Mouse (Mus musculus) forebrain, embryonic 10.5 days (tissue): ENCODE results near the gene Tap1. TPM values are rescaled to one million over a fixed set of nuclear protein-coding genes. Genes with fewer than 3 reads are reported as not detected.
"Not testable (repeated sequence)": the region's sequence is repeated elsewhere in the genome, so short reads cannot be mapped to it uniquely, and the experiment has no call there.

ENCODE experiments used
- DNase-seq: peaks from one replicate; pipeline ENCODE4 v3.0.0-alpha.2; 2017; ENCODE audit warnings: low spot score; ENCODE audit errors: extremely low spot score
- H3K27ac ChIP-seq: fragments of 300-500 bp; sonication (generic); 2 replicates; pipeline ENCODE4 v1.5.1; 2016; ENCODE audit warnings: mild to moderate bottlenecking
- H3K27me3 ChIP-seq: fragments of 300-500 bp; sonication (generic); 2 replicates; pipeline ENCODE4 v1.6.1; 2016; ENCODE audit warnings: mild to moderate bottlenecking; ENCODE audit not compliant: poor library complexity, severe bottlenecking
- H3K36me3 ChIP-seq: fragments of 300-500 bp; sonication (generic); replicated peaks from 2 replicates; pipeline ENCODE4 v1.6.1; 2016; ENCODE audit warnings: mild to moderate bottlenecking, moderate library complexity
- H3K4me1 ChIP-seq: fragments of 300-500 bp; sonication (generic); 2 replicates; pipeline ENCODE4 v1.6.1; 2016
- H3K4me3 ChIP-seq: fragments of 300-500 bp; sonication (generic); 2 replicates; pipeline ENCODE4 v1.5.1; 2016; ENCODE audit warnings: mild to moderate bottlenecking, moderate library complexity
- H3K9me3 ChIP-seq: fragments of 300-500 bp; sonication (generic); 2 replicates; pipeline ENCODE4 v1.6.1; 2016; ENCODE audit warnings: mild to moderate bottlenecking, moderate library complexity
- WGBS: fragments of 180-500 bp; shearing (Covaris S2); methylation state at CpG from one replicate; pipeline ENCODE4 v1.1.7; 2016; 5-methylcytosine and 5-hydroxymethylcytosine counted together
- polyA plus RNA-seq: library from polyadenylated mRNA; unstranded; fragments of >200 nt; fragmentation: Nextera tagmentation; extraction: Ambion mirVana; gene quantifications from 2 replicates; pipeline ENCODE4 v1.2.1, GENCODE M21; 2016

The Tap1 gene
- polyA plus RNA-seq = 1.4 and 1.7 TPM in 2 replicates

DNA sequence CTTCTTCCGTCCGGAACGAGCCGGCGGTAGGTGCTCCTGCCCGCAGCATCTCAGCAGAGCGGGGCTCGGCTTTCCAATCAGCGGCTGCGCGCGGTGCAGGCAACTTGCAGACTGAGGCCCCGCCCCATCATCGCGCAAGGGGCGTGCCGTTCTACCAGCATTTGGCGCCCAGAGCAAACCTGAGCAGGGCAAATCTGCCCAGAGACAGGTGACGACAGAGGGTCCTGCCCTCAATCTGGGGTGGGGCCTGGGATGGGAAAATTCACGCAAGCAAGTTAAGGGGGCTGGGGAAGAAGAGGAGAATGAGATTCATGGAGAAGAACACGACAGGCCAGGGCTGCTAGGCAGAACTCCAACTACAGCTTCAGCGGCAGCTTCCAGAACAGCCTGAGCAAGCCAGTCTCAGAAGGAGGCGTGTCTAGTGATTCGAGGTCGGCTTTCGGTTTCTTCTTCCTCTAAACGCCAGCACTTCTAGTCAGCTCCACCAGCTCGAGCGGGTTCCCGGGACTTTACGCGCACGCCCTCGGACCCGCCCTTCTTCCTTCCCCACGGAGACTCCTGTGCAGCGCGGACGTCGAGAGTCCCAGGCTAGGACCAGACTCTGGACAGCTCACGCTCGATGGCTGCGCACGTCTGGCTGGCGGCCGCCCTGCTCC lies at the start of gene Tap1, which contains the start of gene Psmb9:
Tap1 (plus strand) TSS at position 293 of the 656 bp plus-strand sequence.
Psmb9 (minus strand) TSS at position 504 of the 656 bp plus-strand sequence.
- under 1% methylated on average over 46 of the region's 46 CpGs for WGBS
- Histone ChIP-seq H3K4me1 (peaks cover 19% of the 10 kb centered on the region), H3K4me3 (peak within 1 kb of the TSS; percentile 56), H3K9me3 (no peaks in the 10 kb centered on the region), H3K27ac (peak within 1 kb of the TSS; percentile 54), H3K36me3 (no peaks in the 10 kb centered on the region), H3K27me3 (peaks cover 95% of the 10 kb centered on the region)
- DNase-seq = peak; percentile 93

DNA sequence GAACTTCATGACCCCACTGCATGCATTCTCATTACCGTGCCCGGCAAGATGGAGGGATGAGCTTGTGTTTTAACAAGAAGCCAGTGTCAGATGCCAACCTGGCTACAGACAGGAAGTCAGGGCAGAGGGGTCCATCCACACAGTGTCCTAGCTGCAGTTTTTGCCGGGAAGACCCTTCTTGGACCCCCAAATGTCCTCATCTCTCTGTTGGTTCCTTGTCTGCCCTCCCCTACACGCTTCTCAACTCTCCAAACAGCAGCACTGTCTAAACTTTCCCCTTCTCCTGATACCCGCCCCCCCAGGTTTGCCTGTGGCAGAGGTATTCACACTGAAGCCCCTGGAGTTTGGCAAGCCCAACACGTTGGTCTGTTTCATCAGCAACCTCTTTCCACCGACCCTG lies 49.8 kb upstream of the Tap1 start:
- no peak overlapping the region for H3K4me3 ChIP-seq
- no peak for DNase-seq
- no peaks in the 10 kb centered on the region for H3K36me3 ChIP-seq
- no peak overlapping the region for H3K27ac ChIP-seq
- whole genome bisulfite sequencing = 79% methylated on average over 7 of the region's 7 CpGs
- H3K27me3 ChIP-seq = peaks cover 64% of the 10 kb centered on the region
- H3K9me3 ChIP-seq = no peaks in the 10 kb centered on the region
- H3K4me1 ChIP-seq = peaks cover 20% of the 10 kb centered on the region

DNA sequence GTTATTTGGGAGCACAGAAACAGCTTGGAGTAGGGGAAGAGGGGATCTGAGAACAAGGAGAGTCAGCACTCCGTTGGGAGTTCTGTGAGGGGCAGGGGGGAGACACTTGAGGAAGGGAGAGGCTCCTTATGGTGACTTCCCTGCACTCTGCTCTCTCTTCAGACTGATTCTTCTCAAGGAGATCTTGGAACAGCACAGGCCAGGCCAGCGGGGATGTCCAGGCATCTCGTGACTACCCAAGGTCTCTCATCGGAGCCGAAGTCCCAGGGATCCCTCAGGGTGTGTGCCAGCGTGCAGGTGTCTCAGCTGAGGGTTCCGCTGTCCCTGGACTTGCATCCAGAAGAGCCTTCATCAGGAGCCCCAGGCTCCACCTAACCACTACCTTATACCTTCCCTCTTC lies 48.7 kb upstream of the Tap1 start:
- no peak for DNase-seq
- peak overlapping the region; percentile 50; the same call in 1 of the 2 replicates for H3K4me3 ChIP-seq
- H3K27me3 ChIP-seq = peaks cover 66% of the 10 kb centered on the region
- peaks cover 28% of the 10 kb centered on the region for H3K4me1 ChIP-seq
- H3K36me3 ChIP-seq = no peaks in the 10 kb centered on the region
- no peaks in the 10 kb centered on the region for H3K9me3 ChIP-seq
- 78% methylated on average over 7 of the region's 7 CpGs for WGBS
- no peak overlapping the region for H3K27ac ChIP-seq

DNA sequence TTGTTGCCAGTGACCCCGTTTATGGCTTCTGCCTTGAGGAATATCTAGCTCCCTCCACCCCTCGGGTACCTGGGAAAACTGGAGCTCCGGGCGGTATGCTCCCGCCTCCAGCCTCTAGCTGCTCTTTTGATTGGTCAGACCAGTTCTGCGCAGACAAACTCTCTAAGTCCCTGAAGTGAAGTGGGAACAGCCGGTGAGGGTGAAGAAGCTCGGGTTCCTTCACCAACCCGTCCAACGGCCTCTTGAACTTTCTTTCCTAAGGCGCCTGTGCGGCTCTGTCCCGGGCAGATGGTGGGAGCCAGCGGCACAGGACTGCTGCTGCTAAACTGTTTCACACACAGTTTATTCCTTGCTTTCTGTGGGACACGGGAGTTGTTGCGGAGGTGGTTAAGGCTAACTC lies 47.9 kb upstream of the Tap1 start:
- no peak overlapping the region for H3K27ac ChIP-seq
- under 1% methylated on average over 16 of the region's 16 CpGs for WGBS
- peaks cover 66% of the 10 kb centered on the region for H3K27me3 ChIP-seq
- H3K9me3 ChIP-seq = no peaks in the 10 kb centered on the region
- H3K4me3 ChIP-seq = peak overlapping the region; percentile 50
- no peaks in the 10 kb centered on the region for H3K36me3 ChIP-seq
- peaks cover 28% of the 10 kb centered on the region for H3K4me1 ChIP-seq
- DNase-seq = no peak

DNA sequence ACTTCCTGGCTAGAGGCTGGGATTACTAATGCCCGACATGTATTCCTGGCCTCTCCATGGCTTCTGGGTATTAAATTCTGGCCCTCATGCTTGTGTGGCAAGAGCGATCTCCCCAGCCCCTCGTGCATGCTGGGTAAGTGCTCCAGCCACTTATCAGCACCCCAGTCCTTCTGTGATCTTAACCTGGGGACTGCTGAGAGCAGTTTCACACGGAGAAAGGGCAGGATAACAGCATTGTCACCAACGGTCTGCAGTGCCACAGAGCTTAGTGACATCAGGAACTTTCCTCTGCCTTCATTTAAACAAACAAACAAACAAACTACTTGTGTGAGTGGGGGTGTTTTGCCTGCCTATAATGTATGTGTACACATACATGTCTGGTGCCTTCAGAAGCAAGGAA lies 47.1 kb upstream of the Tap1 start:
- Histone ChIP-seq H3K36me3 (no peaks in the 10 kb centered on the region), H3K27me3 (peaks cover 66% of the 10 kb centered on the region), H3K4me3 (peak overlapping the region; percentile 50), H3K27ac (no peak overlapping the region), H3K9me3 (no peaks in the 10 kb centered on the region), H3K4me1 (peaks cover 28% of the 10 kb centered on the region)
- 19% methylated on average over 5 of the region's 5 CpGs for WGBS
- no peak for DNase-seq

DNA sequence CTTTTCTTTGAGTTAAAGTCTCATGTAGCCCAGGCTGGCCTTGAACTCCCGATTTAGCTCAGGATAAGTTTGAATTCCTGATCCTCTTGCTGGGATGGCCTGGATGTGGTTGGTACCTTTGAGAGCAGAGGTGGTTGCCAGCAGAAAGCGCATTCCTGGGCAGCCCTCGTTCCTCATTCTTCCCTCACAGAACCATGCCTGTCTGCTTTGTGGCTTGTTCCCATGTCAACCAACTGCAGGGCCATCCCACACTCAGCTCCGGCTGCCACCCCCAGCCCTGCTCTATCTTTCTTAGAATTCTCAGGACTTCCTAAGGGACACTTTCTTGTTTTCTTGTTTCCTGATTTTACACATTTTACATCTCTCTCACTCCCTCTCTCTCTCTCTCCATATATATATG lies 45.9 kb upstream of the Tap1 start:
- 58% methylated on average over 4 of the region's 4 CpGs for WGBS
- no peaks in the 10 kb centered on the region for H3K36me3 ChIP-seq
- H3K27ac ChIP-seq = no peak overlapping the region
- H3K27me3 ChIP-seq = peaks cover 59% of the 10 kb centered on the region
- DNase-seq = no peak
- H3K4me1 ChIP-seq = peaks cover 23% of the 10 kb centered on the region
- H3K4me3 ChIP-seq = no peak overlapping the region
- H3K9me3 ChIP-seq = no peaks in the 10 kb centered on the region

DNA sequence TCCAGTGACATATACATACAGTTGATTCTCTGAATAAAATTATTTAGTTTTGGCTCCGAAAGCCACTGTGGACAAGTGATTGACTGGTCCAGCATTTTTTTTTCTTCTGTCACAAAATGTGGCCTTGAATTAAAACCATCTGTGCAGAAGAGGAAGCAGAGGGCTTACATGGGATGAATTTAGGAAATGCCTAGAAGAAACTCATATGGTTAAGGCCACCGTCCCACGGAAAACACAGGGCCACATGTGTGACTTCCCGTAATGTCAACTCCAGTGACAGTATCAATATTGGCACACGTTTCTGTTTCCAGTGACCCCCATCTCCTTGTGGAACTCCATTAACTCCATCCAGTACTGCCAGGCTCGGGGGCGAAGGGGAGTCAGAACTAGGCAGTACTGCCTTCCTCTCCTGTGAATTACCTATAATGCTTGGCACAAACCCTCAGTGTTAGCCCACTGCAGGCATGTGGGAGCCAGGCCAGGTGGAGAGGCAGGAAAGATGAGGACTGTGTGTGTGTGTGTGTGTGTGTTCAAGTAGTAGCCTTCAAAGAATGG lies 44.8 kb upstream of the Tap1 start:
- no peak for DNase-seq

DNA sequence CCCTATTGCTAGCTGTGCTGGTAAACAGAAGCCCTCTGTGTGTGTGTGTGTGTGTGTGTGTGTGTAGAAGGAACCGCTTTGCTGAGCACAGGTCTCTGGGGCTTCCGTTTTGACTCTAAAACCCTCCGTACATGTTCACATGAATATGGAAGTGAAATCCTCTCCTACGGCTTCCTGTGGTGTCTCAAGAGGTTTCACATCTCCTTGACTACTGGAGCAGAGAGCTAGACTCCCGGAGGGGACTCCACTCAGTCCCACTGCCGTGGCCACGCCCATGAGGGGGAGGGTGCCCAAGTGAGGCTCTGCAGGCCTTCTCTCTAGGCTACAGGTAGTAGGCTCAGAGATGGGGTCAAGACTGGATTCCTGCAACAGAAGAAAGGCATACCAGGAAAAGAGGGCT lies 44.3 kb upstream of the Tap1 start, which contains the start of gene H2-DMb2:
H2-DMb2 (plus strand) TSS at position 275 of the 400 bp plus-strand sequence.
- WGBS = 45% methylated on average over 7 of the region's 7 CpGs
- Histone ChIP-seq H3K4me3 (no peak within 1 kb of the TSS), H3K36me3 (no peaks in the 10 kb centered on the region), H3K9me3 (no peaks in the 10 kb centered on the region), H3K27ac (no peak within 1 kb of the TSS), H3K27me3 (peaks cover 47% of the 10 kb centered on the region), H3K4me1 (peaks cover 23% of the 10 kb centered on the region)
- no peak for DNase-seq

More for the DNA sequence above, 44.8 kb upstream of the Tap1 start:
- no peak overlapping the region for H3K27ac ChIP-seq
- no peak overlapping the region for H3K4me3 ChIP-seq
- H3K4me1 ChIP-seq = peaks cover 23% of the 10 kb centered on the region
- H3K27me3 ChIP-seq = peaks cover 49% of the 10 kb centered on the region
- 80% methylated on average over 7 of the region's 7 CpGs for WGBS
- no peaks in the 10 kb centered on the region for H3K9me3 ChIP-seq
- no peaks in the 10 kb centered on the region for H3K36me3 ChIP-seq

DNA sequence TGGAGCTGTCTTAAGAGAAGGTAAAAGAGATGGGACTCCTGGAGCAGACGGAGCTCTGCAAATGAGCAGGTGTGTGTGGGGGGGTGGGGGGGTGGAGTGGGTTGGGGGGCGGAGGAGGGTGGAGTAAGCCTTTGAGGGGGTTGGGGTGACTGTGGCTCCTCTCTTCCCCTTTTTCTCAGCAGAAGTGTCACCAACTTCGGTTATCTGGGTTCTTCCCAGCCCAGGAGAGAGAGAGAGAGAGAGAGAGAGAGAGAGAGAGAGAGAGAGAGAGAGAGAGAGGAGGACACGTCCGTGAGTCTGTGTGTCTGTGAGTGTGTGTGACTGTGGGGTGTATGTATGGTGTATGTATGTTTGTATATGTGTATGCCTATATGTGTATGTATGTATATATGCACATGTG lies 43.9 kb upstream of the Tap1 start:
- Histone ChIP-seq H3K9me3 (no peaks in the 10 kb centered on the region), H3K36me3 (no peaks in the 10 kb centered on the region), H3K27me3 (peaks cover 42% of the 10 kb centered on the region), H3K4me1 (peaks cover 23% of the 10 kb centered on the region), H3K4me3 (no peak overlapping the region), H3K27ac (no peak overlapping the region)
- DNase-seq = no peak
- 73% methylated on average over 5 of the region's 5 CpGs for WGBS

DNA sequence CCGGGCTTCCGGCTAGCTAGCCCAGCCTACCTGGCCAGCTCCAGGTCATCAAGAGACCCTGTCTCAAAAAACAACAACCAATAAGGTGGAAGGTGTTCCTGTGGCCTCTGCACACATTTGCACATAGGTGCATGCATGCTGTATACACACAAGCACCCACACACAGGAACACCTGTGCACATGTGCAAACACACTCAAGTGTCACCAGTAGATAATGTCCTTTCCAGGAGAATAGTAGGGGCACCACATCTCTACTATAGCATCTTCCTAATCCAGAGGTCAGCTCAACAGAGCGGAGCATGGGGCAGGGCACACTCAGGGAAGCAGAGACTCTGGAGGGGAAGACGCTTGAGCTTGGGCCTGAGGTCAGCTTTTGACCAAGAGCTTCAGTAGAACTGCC lies 43.1 kb upstream of the Tap1 start:
- peaks cover 35% of the 10 kb centered on the region for H3K27me3 ChIP-seq
- 92% methylated on average over 4 of the region's 4 CpGs for WGBS
- DNase-seq = not testable (repeated sequence)

DNA sequence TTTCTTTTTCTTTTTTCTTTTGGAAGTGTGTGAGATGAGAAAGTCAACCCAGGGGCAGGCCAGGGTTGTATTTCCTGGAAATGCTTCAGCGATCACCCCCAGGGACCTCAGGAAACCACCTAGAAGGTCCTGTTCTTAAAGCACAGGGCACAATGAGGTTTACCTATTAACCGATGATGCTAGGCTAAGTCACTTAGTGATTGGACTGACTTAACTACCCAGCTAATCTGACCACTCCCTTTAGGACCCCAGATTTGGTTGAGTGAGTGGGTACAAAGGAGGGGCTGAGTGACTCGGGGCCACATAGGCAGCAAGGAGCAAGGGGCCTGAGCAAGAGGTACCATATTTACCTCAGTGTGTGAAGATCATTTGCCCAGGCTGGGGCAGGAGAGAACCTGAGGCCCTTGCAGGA lies 42.4 kb upstream of the Tap1 start:
- Histone ChIP-seq H3K4me1 (peaks cover 12% of the 10 kb centered on the region), H3K27me3 (peaks cover 27% of the 10 kb centered on the region), H3K4me3 (no peak overlapping the region), H3K36me3 (no peaks in the 10 kb centered on the region), H3K9me3 (no peaks in the 10 kb centered on the region), H3K27ac (no peak overlapping the region)
- DNase-seq = no peak
- 79% methylated on average over 3 of the region's 3 CpGs for WGBS

More for the DNA sequence above, 43.1 kb upstream of the Tap1 start:
- not testable (repeated sequence) for H3K36me3 ChIP-seq, H3K27ac ChIP-seq, H3K4me3 ChIP-seq, H3K9me3 ChIP-seq
- peaks cover 19% of the 10 kb centered on the region for H3K4me1 ChIP-seq

DNA sequence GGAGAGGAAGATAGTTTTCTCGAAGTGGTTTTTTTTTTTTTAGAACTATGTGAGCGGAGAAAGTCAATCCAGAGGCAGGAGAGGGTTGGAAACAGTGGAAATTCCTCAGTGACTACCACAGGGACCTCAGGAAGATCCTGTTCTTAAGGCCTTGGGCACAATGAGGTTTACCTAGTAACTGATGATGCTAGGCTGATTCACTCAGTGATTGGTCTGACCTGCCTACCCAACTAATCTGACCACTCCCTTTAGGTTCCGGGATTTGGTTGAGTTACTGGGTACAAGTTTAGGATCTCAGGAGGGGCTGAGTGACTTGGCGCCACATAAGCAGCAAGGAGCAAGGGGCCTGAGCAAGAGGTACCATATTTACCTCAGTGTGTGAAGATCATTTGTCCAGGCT lies 34.4 kb upstream of the Tap1 start, which contains the start of gene H2-DMb1:
H2-DMb1 (plus strand) TSS at position 150 of the 400 bp plus-strand sequence.
- Histone ChIP-seq H3K36me3 (no peaks in the 10 kb centered on the region), H3K27me3 (0 out of 2 replicates have a peak, but pooled peaks cover under 1% of the 10 kb centered on the region), H3K9me3 (no peaks in the 10 kb centered on the region), H3K27ac (no peak within 1 kb of the TSS), H3K4me1 (no peaks in the 10 kb centered on the region), H3K4me3 (no peak within 1 kb of the TSS)
- 63% methylated on average over 4 of the region's 4 CpGs for WGBS
- DNase-seq = no peak

DNA sequence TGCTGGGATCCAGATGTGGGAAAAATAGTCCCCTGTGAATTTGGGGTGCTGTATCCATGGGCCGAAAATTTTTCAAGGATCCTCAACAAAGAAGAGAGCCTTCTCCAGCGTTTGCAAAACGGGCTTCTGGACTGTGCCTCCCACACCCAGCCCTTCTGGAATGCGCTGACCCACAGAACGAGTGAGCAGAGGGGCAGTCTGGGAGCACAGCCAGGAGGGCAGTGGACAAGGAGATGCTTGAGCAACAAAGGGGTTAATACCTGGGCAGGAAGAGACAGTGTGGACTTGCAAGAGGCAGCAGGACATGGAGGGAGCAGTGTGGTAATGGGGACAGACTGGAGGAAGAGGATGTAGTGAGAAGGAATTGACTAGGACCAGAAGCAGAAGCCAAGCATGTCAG lies 31.8 kb upstream of the Tap1 start:
- WGBS = 66% methylated on average over 5 of the region's 5 CpGs
- Histone ChIP-seq H3K4me1 (no peaks in the 10 kb centered on the region), H3K27me3 (no peaks in the 10 kb centered on the region), H3K4me3 (no peak overlapping the region), H3K36me3 (no peaks in the 10 kb centered on the region), H3K9me3 (no peaks in the 10 kb centered on the region), H3K27ac (no peak overlapping the region)
- no peak for DNase-seq
